Mouse (Mus musculus): ENCODE measurements around the gene Plekho1. TPM values are rescaled to one million over a fixed set of nuclear protein-coding genes. Genes with fewer than 3 reads are reported as not detected.

Gene Plekho1
- polyA plus RNA-seq, 1 experiment from 2014 or later, result 63.3 TPM

GRCm38 (mm10) chr3:96017461-96017860 is 21.7 kb upstream of the Plekho1 start:
- Histone ChIP-seq H3K4me2 (ENCODE audit: low read depth, low read length) (no peak overlapping the region), H3K9ac (ENCODE audit: low read length) (no peak overlapping the region), H3K36me3 (ENCODE audit: control insufficient read depth, insufficient read depth) (0 out of 2 replicates have a peak, but pooled peaks cover 3% of the 10 kb centered on the region), H3K4me1 (ENCODE audit: control insufficient read depth, insufficient read depth, low read length) (peaks cover 16% of the 10 kb centered on the region), H3K27ac (ENCODE audit: low read length) (no peak overlapping the region), H3K4me3 (ENCODE audit: low read length) (no peak overlapping the region), H3K9me3 (replicated peaks; ENCODE audit: control insufficient read depth, low read length) (no peaks in the 10 kb centered on the region), H3K27me3 (ENCODE audit: control insufficient read depth, insufficient read depth, low read length) (no peaks in the 10 kb centered on the region)
- WGBS, result 46% methylated on average over 5 of the region's 5 CpGs
- ATAC-seq (replicated peaks; ENCODE audit: extremely low read depth, insufficient read depth, low FRiP score), result no peak

DNA sequence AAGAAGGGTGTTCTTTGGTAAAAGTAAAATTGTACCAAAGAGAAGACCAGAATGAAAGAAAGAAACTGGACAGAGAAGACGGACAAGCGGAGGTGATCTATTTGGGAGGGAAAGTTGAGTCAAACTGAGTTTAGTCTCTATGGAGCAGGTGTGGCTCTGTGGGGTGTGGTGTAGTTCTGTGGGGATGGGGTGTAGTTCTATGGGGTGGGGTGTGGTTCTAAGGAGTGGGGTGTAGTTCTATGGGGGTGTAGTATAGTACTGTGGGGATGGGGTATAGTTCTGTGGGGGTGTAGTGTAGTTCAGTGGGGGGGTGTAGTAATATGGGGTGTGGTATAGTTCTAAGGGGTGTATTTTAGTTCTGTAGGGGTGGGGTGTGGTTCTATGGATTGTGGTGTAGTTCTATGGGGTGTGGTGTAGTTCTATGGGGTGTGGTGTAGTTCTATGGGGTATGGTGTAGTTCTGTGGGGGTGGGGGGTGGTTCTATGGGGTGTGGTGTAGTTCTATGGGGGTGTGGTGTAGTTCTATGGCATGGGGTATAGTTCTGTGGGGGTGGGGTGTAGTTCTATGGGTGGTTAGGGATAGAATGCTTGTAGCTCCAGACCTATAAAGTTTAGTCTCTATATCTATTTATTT is 20.6 kb upstream of the Plekho1 start:
- H3K9me3 ChIP-seq (replicated peaks; ENCODE audit: control insufficient read depth, low read length), result no peaks in the 10 kb centered on the region
- ATAC-seq (replicated peaks; ENCODE audit: extremely low read depth, insufficient read depth, low FRiP score), result no peak
- H3K4me1 ChIP-seq (ENCODE audit: control insufficient read depth, insufficient read depth, low read length), result peaks cover 21% of the 10 kb centered on the region
- H3K4me3 ChIP-seq (ENCODE audit: low read length), result no peak overlapping the region
- no peak overlapping the region for H3K4me2 ChIP-seq (ENCODE audit: low read depth, low read length)
- H3K9ac ChIP-seq (ENCODE audit: low read length), result no peak overlapping the region
- 92% methylated on average over 2 of the region's 2 CpGs for WGBS
- 0 out of 2 replicates have a peak, but pooled peaks cover 3% of the 10 kb centered on the region for H3K36me3 ChIP-seq (ENCODE audit: control insufficient read depth, insufficient read depth)
- H3K27ac ChIP-seq (ENCODE audit: low read length), result no peak overlapping the region
- H3K27me3 ChIP-seq (ENCODE audit: control insufficient read depth, insufficient read depth, low read length), result no peaks in the 10 kb centered on the region

DNA sequence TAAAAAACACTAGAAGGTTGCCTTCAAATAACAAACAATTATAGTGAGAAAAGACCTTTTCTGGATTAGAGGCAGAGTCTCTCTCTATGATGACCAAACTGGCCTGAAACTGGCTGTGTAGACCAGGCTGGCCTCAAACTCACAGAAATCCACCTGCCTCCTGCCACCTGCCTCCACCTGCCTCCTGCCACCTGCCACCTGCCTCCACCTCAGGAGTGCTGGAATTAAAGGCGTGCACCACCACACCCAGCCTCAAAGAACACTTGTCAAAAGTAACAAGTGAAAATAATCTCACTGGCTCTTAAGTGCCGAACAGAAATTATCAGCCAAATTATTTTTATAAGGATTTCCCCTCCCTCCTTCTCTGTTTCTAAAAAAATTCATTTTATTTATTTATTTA is 19.9 kb upstream of the Plekho1 start:
- H3K36me3 ChIP-seq (ENCODE audit: control insufficient read depth, insufficient read depth), result peaks cover 6% of the 10 kb centered on the region; the same call in 1 of the 2 replicates
- H3K9ac ChIP-seq (ENCODE audit: low read length), result no peak overlapping the region
- no peak overlapping the region for H3K27ac ChIP-seq (ENCODE audit: low read length)
- H3K9me3 ChIP-seq (replicated peaks; ENCODE audit: control insufficient read depth, low read length), result no peaks in the 10 kb centered on the region
- H3K27me3 ChIP-seq (ENCODE audit: control insufficient read depth, insufficient read depth, low read length), result no peaks in the 10 kb centered on the region
- H3K4me1 ChIP-seq (ENCODE audit: control insufficient read depth, insufficient read depth, low read length), result peaks cover 21% of the 10 kb centered on the region
- no peak overlapping the region for H3K4me3 ChIP-seq (ENCODE audit: low read length)
- no peak for ATAC-seq (replicated peaks; ENCODE audit: extremely low read depth, insufficient read depth, low FRiP score)
- H3K4me2 ChIP-seq (ENCODE audit: low read depth, low read length), result no peak overlapping the region
- 86% methylated on average over 2 of the region's 2 CpGs for WGBS

GRCm38 (mm10) chr3:96012805-96013204 is 17.0 kb upstream of the Plekho1 start:
- peak overlapping the region; percentile 81 for H3K27ac ChIP-seq (ENCODE audit: low read length)
- H3K9ac ChIP-seq (ENCODE audit: low read length), result peak overlapping the region; percentile 15; the same call in 1 of the 2 replicates
- ATAC-seq (replicated peaks; ENCODE audit: extremely low read depth, insufficient read depth, low FRiP score), result peak; percentile 70
- H3K36me3 ChIP-seq (ENCODE audit: control insufficient read depth, insufficient read depth), result peaks cover 3% of the 10 kb centered on the region; the same call in 1 of the 2 replicates
- H3K9me3 ChIP-seq (replicated peaks; ENCODE audit: control insufficient read depth, low read length), result no peaks in the 10 kb centered on the region
- H3K4me3 ChIP-seq (ENCODE audit: low read length), result no peak overlapping the region
- H3K4me2 ChIP-seq (ENCODE audit: low read depth, low read length), result peak overlapping the region; percentile 12; the same call in 1 of the 2 replicates
- H3K4me1 ChIP-seq (ENCODE audit: control insufficient read depth, insufficient read depth, low read length), result peaks cover 21% of the 10 kb centered on the region
- 25% methylated on average over 5 of the region's 5 CpGs for WGBS
- H3K27me3 ChIP-seq (ENCODE audit: control insufficient read depth, insufficient read depth, low read length), result no peaks in the 10 kb centered on the region

DNA sequence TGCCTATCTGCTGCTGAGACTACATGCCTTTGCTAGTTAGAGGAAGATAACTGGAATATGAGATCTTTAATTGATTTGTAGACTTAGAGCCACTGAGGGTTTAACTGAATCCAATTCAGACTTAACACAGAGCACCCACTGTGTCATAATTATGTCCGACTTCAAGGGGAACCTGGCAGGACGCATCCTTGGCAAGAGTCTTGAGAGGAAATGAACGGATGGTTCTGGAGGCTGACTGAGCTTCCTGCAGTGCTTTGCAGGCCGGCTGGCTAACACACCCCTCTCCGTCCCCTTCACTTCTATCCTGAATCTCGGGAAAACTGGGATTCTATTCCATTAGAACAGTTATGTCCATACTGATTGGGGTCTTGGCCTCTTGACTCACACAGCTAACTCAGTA is 12.7 kb upstream of the Plekho1 start:
- Histone ChIP-seq H3K4me3 (ENCODE audit: low read length) (no peak overlapping the region), H3K4me2 (ENCODE audit: low read depth, low read length) (no peak overlapping the region), H3K27ac (ENCODE audit: low read length) (no peak overlapping the region), H3K27me3 (ENCODE audit: control insufficient read depth, insufficient read depth, low read length) (no peaks in the 10 kb centered on the region), H3K36me3 (ENCODE audit: control insufficient read depth, insufficient read depth) (peaks cover 3% of the 10 kb centered on the region; the same call in 1 of the 2 replicates), H3K4me1 (ENCODE audit: control insufficient read depth, insufficient read depth, low read length) (peaks cover 14% of the 10 kb centered on the region), H3K9me3 (replicated peaks; ENCODE audit: control insufficient read depth, low read length) (no peaks in the 10 kb centered on the region), H3K9ac (ENCODE audit: low read length) (no peak overlapping the region)
- ATAC-seq (replicated peaks; ENCODE audit: extremely low read depth, insufficient read depth, low FRiP score), result no peak
- WGBS, result 73% methylated on average over 6 of the region's 6 CpGs

DNA sequence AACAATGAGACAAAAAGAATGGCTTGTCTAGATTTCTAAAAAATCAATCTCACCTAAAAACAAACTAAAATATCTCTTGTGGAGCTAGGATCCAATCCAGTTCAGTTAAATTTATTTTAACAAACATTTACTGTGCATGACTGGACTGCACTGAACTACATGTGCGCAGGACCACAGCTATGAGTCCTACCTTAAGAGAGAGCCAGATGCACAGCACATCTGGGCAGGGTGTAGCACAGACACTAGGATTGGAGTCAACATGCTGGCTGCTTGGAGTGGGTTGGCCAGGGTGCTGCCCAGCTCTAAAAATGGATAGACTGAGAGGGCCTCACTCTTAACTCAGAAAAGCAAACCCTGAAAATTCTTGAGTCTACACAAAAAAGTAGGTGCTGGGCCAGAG is 5.8 kb upstream of the Plekho1 start:
- Histone ChIP-seq H3K4me3 (ENCODE audit: low read length) (no peak overlapping the region), H3K27ac (ENCODE audit: low read length) (peak overlapping the region; percentile 58; the same call in 1 of the 2 replicates), H3K4me1 (ENCODE audit: control insufficient read depth, insufficient read depth, low read length) (peaks cover 35% of the 10 kb centered on the region), H3K9ac (ENCODE audit: low read length) (no peak overlapping the region), H3K36me3 (ENCODE audit: control insufficient read depth, insufficient read depth) (no peaks in the 10 kb centered on the region), H3K9me3 (replicated peaks; ENCODE audit: control insufficient read depth, low read length) (no peaks in the 10 kb centered on the region), H3K4me2 (ENCODE audit: low read depth, low read length) (no peak overlapping the region), H3K27me3 (ENCODE audit: control insufficient read depth, insufficient read depth, low read length) (no peaks in the 10 kb centered on the region)
- 93% methylated on average over 1 of the region's 1 CpGs for WGBS
- ATAC-seq (replicated peaks; ENCODE audit: extremely low read depth, insufficient read depth, low FRiP score), result no peak

GRCm38 (mm10) chr3:96000921-96001501 is 5.2 kb upstream of the Plekho1 start:
- no peak overlapping the region for H3K4me3 ChIP-seq (ENCODE audit: low read length)
- peaks cover 37% of the 10 kb centered on the region for H3K4me1 ChIP-seq (ENCODE audit: control insufficient read depth, insufficient read depth, low read length)
- peak overlapping the region; percentile 82 for H3K27ac ChIP-seq (ENCODE audit: low read length)
- H3K4me2 ChIP-seq (ENCODE audit: low read depth, low read length), result no peak overlapping the region
- ATAC-seq (replicated peaks; ENCODE audit: extremely low read depth, insufficient read depth, low FRiP score), result no peak
- no peaks in the 10 kb centered on the region for H3K27me3 ChIP-seq (ENCODE audit: control insufficient read depth, insufficient read depth, low read length)
- H3K36me3 ChIP-seq (ENCODE audit: control insufficient read depth, insufficient read depth), result no peaks in the 10 kb centered on the region
- no peak overlapping the region for H3K9ac ChIP-seq (ENCODE audit: low read length)
- 42% methylated on average over 9 of the region's 9 CpGs for WGBS
- H3K9me3 ChIP-seq (replicated peaks; ENCODE audit: control insufficient read depth, low read length), result no peaks in the 10 kb centered on the region

DNA sequence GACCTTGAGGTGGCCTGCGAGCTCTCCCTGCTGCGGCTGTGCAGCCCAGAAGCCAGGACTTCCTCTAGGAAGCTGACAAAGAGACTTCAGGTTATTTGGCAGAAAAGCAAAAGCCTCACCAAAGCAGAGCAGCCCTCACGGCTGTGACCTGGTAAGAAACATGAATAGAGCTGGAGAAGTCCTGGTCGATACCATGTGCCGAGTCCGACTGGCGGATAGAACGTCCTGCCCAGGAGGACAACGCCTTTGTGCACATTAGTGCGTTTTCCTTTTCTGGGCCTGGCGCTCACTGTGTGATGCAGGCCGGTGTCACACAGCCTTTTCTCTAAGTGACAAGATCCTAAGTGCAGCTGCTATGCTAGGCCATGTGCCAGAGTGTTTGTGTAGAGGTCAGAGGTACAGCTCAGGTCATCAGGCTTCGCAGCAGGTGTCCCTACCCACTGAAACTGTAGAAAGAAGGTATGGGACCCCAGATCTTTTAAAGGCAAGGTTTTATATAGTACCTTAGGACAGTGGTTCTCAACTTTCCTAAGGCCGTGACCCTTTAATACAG is 4.4 kb upstream of the Plekho1 start:
- no peak for ATAC-seq (replicated peaks; ENCODE audit: extremely low read depth, insufficient read depth, low FRiP score)
- Histone ChIP-seq H3K4me1 (ENCODE audit: control insufficient read depth, insufficient read depth, low read length) (peaks cover 37% of the 10 kb centered on the region), H3K27ac (ENCODE audit: low read length) (peak overlapping the region; percentile 82), H3K4me2 (ENCODE audit: low read depth, low read length) (0 out of 2 replicates have a peak overlapping the region, but pooled peaks have one; percentile 15), H3K9me3 (replicated peaks; ENCODE audit: control insufficient read depth, low read length) (no peaks in the 10 kb centered on the region), H3K4me3 (ENCODE audit: low read length) (no peak overlapping the region), H3K9ac (ENCODE audit: low read length) (peak overlapping the region; percentile 51), H3K36me3 (ENCODE audit: control insufficient read depth, insufficient read depth) (no peaks in the 10 kb centered on the region), H3K27me3 (ENCODE audit: control insufficient read depth, insufficient read depth, low read length) (no peaks in the 10 kb centered on the region)
- WGBS, result 51% methylated on average over 14 of the region's 14 CpGs

Data from heart, embryonic 16.5 days (tissue).